Mouse (Mus musculus) stomach, postnatal 0 days (tissue): ENCODE data around the gene Drd1.

ENCODE experiments used
- CTCF ChIP-seq: IDR thresholded peaks from 2 replicates; pipeline ENCODE4 v1.5.1; 2016; ENCODE audit warnings: antibody characterized with exemption, low read depth, mild to moderate bottlenecking, moderate library complexity
- EP300 ChIP-seq: optimal IDR thresholded peaks from 2 replicates; pipeline ENCODE3; 2016; ENCODE audit warnings: antibody characterized with exemption

DNA sequence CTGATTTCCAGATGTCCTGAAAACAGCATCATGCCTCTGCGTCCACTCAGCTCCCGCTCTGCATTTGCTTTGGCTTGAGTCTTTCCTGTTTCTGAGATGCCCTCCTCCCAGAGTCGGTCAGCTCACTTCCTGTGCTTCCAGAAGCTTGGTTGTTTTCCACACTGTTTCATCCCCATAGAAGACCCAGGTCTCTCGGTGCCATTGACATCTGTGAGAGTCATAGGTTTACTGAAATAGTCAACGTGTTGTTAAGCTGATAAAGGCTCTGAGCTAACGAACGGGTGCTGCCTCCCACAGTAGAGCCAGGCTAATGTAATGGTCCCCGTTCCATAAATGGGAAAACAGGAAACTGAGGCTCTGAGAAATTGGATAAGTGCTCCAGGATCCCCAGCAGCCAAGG, 40.2 kb upstream of the Drd1 start:
- TF ChIP-seq EP300: no peak
- no peak for TF ChIP-seq CTCF
